Mouse (Mus musculus) liver (tissue): ENCODE results near the gene Ggnbp2.
"Not testable (repeated sequence)": the region's sequence is repeated elsewhere in the genome, so short reads cannot be mapped to it uniquely, and the experiment has no call there.

Source experiments
- DNase-seq: peaks from one replicate; pipeline ENCODE4 v3.0.0-alpha.2; 2020; ENCODE audit warnings: mixed read lengths

Ggnbp2 gene

DNA sequence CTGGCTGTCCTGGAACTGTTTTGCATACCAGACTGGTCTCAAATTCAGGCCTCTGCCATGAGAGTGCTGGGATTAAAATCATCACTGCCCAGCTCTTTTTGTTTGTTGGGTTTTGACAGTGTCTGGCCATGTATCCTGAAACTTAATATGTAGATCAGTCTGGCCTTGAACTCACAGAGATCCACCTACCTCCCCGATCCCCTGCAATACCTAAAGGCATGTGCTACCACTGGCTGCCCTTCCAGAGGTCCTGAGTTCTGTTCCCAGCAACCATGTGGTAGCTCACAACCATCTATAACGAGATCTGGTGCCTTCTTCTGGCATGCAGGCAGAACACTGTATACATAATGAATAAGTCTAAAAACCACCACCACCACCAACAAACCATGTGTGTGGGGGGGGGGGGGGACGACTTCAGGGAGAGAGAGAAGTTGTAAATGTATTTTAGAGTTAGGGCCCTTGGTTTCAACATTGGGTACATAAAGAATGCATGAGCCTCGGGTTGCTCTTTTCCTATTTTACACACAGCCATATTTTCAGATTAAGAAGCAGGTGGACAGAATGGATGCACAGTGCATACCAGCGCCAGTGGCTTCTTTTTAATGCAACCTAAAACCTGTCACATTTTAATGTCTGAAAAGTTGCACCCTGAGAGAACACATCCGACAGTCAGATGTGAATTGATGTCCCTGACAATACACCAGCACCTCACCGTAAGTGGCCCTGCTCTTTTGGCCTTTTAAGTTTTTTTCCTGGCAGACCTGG, 8.6 kb upstream of the Ggnbp2 start:
- no peak for DNase-seq

DNA sequence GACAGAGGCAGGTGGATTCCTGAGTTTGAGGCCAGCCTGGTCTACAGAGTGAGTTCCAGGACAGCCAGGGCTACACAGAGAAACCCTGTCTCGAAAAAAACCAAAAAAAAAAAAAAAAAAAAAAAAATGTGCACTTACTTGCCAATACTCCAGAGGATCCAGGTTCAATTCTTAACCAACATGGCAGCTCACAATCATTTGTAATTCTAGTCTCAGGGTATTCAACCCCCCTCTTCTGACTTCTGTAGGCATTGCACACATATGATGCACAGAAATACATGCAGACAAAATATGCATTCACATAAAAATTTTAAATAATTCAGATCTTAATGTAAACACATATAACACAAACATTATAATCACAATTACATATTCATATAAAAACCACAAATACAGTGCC, 5.4 kb upstream of the Ggnbp2 start:
- DNase-seq = not testable (repeated sequence)

DNA sequence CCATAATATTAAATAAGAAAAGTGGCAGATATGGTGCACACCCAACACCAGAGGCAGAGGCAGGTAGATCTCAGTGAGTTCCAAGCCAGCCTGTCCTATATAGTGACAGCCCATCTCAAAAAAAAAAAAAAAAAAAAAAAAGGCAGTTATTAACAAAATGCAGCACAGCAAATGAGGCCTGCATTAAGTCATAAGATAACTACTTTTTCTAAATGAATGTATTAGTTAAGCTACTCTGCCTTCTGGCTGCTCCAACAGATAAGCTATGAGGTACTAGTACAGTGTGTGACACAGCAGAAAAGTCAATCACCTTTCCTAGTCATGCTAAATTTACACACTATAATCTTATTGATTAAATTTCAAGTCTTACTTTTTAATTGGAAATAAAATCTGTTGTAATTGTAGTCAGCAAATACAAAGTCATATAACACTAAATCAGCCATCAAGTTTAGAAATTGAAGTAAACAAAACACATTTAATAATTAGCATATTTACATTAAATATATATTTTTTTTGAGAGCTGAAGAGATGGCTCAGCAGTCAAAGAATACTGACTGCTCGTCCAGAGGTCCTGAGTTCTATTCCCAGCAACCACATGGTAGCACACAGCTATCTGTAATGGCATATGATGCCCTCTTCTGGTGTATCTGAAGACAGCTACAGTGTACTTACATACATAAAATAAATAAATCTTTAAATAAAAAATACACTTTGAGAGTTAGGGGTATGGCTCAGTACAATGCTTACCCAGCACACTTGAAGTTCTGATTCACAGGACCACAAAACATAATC, 2.6 kb upstream of the Ggnbp2 start:
- peak; percentile 35 for DNase-seq

DNA sequence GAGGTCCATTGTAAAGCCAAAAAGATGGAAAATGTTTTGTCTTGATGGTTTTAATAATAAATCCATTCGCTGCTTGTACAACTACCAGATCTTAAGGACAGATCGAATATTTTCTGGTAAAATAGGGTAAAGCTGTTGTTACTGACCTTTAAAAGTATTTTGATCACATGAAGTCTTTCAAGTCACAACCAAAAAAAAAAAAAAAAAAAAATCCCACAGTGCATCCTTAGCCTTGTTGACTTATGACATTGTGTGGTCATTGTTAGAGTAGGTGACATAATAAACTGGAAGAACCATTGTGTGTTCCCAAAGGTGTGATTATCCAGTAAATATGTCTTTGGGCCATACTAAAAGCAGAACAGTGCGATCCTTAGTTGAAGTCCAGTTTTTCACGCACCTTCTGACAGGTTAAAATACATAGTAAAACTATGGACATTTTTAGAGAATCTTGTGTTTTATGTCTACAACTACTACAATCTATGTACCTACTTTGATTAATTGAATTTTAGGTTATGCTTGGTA, 992 bp upstream of the Ggnbp2 start:
- no peak for DNase-seq

DNA sequence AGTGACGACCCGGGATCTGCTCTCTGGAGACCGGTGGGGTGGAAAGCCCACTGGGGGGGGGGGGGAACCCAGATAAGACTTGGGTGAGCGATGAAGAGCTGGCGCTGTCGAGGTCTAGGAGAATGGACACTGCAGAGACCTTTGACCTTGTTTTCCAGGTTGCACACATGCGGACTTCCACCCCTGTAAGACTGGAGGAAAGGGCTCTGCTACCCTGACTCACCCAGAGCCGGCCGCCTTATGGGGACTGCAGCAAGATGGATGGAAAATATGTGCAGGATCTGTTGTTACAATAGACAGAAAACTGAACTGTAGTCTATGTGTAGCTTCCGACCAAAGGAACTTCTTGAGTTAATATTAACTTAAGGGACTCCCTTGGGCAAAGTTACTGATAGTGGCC, 429 bp upstream of the Ggnbp2 start:
- no peak for DNase-seq

DNA sequence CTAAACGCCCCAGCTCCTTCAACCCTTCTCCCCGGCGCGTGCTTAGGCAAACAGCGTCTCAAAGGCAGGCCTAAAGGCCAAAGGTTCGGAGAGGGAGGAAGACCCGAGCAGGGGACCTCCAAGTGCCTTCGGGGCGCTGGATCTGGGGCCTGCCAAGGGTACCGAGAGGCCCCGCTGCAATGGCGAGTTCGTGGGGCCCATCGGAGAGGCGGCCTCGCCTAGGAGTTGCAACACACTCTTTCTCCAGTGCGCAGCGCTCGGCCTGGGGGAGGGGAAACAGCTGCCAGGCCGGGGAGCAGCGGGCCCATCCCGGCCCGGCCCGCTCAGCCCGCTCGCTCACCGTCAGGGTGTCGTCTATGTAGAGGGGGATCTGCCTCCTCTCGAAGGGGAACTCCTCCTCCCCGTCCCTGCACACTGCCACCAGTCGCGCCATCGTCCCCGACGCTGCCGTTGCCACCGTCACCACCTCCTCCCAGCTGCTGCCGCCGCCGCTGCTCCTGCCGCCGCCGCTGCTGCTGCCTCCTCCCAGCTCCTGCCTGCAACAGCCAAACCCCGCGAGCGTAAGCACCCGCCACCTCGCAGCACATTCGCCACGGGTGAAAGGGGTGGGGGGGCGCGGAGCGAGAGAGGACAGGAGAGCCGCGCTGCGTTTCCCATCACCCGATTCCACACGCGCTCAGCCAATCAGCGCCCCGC, 932 bp downstream of the Ggnbp2 start:
- peak; percentile 94 for DNase-seq

DNA sequence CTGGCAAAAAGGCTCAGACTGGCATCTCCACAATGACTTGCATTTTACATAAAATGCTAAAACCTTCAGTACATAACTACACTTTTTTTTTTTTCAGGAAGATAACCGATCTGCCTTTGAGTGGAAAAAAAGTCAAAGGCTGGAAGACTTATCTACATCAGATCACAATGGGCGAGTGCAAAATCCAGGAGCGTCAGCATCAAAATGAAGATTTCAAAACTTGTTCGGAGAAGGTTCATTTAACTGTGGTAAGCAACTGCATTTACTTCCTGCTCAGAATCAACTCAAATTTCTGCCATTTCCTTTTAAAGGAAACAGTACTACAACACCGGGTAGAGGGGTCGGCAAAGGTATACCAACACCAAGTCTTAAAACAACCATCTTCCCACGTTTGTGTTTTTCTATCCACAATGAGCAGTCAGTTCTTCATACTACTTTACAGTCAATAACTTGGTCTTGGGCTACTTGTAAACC, 1.8 kb downstream of the Ggnbp2 start:
- no peak for DNase-seq

DNA sequence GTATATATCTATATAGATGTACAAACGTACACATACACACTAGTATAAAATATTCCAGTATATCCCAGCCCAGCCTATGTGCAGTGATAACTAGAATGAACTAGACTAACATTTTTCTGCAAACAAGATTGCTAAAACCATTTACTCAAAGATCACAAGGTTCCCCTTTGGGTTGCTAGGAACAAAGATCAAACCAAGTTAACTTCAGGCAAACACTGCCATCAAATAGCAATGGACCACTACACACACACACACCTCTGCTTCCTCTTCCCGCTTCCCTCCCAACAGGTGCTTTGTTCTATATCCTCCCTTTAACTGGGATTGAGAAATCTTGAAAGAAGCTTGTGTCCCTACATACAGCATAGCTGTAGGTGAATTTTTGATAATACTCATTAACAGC, 3.0 kb downstream of the Ggnbp2 start:
- DNase-seq = no peak

DNA sequence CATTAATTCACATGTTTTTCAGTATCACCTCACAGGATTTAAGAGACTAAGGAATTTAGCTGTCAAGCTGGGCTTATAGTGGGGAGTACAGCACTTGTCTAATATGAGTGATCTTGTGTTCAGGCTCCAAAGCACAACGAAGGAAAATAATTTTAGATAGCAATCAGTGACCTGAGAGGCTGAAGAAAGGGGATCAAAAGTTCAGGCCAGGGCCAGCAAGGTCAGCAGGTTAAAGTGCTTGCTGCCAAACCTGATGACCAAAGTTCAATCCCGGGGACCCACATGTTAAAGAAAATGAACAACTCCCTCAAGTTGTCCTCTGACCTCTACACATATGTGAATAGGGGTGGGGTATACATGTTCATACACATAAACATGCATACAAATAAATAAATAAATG, 5.3 kb downstream of the Ggnbp2 start:
- DNase-seq = no peak

DNA sequence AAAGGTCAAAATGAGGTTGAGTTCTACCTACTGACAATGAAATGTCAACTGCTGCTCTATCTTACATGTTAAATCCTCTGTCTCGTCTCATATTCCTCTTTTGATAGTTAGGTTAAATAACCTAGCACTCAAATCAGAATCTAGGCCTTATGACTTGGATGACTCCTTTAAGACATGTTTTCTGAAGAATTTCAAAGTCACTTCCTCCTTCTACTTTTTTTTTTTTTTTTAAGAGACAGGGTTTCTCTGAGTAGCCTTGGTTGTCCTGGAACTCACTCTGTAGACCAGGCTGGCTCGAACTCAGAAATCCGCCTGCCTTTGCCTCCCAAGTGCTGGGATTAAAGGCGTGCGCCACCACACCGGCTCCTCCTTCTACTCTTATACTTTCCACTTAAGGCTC, 15.3 kb downstream of the Ggnbp2 start:
- no peak for DNase-seq

DNA sequence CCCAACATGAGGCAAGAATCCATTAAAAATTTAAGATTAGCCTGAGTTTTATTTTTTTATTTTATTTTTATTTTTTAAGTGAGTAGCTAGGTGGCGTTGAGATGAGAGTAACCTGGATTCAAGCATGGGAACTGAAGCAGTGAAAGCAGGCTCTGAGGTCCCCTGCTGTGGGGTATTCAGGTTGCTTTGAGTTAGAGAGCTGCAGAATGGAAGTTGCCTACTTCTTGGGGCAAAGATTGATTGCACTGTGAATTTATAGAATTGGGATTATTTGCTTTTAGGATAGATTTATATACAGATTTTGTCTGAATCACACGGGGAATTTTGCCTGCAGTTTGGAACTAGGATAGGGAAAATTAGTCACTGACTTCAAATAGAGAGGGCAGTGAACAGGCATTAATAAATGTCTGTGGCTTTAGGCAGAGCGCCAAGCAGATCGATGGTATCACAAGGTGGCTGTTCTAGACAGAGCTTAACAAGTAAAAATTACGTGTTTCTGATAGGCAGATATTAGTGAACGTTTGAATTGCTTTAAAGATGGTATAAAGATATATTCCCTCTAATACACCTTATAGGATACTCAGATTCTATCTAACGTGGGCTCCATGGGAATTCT, 23.0 kb downstream of the Ggnbp2 start:
- no peak for DNase-seq

DNA sequence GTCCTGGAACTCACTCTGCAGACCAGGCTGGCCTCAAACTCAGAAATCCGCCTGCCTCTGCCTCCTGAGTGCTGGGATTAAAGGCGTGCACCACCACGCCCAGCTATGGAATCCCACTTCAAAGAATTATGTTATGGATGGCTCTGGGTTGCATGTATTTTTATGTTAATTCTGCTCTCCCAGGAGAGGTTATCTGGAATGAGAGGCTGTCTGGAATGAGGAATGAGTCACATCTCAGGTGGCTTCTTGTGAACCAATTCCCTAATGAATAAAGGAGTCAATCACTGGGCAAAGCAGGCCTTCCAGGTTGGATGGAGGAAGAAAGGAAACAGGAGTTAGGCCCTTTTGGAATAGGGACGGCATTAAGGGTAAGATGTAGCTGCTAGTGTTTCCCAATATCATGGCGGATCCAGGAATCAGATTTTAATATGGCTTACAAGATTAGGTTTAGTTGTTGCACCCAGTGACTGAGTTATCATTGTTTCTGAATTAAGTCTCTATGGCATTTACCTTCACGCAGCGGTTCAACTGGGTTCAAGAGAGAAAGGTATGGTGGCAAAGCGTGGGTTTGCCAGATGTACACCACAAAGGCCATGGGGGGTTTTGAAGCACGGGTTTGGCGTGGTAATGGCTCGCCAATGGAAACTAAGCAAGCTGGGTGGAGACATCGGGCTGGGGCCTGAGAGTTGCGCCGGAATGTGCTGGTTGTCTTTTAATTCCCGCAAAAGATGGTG, 23.7 kb downstream of the Ggnbp2 start:
- no peak for DNase-seq

DNA sequence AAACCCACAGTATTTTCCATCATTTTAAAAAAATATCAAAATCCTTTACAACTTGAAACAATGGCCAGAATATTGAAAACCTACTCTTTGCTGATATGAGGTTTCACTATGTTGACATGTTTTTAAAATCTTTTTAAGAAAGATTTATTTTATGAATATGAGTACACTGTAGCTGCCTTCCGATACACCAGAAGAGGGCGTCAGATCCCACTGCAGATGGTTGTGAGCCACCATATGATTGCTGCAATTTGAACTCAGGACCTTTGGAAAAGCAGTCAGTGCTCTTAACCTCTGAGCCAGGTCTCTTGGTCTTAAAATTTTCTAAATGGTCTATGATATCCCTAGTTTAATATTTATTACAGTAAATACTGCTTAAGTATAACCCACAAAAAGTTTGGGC, 31.3 kb downstream of the Ggnbp2 start:
- no peak for DNase-seq

DNA sequence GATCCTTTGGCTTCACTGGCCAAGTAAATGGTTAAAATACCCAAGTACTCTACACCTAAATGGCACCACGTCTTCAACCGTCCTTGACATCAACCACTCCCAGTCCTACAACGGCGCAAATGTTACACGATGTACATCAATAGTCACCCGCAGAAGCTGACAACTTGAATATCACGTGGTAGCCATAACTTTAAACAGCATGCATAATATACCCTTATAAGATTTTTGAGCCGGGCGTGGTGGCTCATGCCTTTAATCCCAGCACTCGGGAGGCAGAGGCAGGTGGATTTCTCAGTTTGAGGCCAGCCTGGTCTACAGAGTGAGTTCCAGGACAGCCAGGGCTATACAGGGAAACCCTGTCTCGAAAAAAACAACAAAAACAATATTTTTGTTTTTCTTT, 41.1 kb downstream of the Ggnbp2 start:
- not testable (repeated sequence) for DNase-seq

DNA sequence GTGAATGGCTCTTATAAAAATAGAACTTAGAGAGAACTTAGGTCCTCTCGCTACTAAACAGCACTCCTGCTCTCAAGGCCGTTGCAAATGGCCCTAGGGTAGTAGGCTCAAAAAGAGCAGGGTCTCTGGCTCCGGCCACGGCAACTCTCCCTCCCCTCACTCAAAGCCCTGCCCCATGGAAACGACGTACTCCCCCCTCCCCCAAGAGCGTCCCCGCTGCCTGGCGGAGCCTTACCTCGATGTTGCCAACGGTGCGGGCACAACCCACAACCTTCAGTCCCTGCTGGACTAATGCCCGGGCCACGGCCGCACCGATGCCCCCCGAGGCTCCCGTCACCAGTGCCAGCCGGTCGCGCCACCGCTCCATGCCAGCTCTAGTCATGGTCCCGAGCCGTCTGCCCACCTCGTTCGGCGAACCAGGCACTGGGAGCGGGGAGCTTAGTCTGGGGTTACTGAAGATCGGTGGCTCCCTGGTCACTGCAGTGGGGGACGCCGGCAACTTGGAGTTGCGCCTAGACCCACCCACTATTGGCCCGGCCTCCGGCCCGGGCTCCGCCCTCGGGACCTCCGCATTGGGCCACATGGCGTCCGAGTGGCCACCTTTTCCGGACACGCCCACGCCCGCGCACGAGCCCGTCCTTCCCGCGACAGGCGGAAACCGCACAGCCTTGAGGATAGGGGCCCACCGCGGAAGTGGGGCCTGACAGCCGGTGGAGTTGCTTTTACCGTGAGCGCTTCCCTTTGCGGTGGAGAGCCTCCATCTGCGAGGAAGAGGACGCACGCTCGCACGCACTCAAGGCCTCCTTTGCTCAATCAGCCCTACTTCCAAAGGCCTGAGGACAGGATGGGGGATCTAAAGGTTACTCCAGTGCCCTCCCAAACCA, 41.9 kb downstream of the Ggnbp2 start, which contains the start of gene Dhrs11:
TSS of gene Dhrs11 (minus strand) at position 479 of the 884 bp plus-strand sequence.
- DNase-seq = peak; percentile 98

DNA sequence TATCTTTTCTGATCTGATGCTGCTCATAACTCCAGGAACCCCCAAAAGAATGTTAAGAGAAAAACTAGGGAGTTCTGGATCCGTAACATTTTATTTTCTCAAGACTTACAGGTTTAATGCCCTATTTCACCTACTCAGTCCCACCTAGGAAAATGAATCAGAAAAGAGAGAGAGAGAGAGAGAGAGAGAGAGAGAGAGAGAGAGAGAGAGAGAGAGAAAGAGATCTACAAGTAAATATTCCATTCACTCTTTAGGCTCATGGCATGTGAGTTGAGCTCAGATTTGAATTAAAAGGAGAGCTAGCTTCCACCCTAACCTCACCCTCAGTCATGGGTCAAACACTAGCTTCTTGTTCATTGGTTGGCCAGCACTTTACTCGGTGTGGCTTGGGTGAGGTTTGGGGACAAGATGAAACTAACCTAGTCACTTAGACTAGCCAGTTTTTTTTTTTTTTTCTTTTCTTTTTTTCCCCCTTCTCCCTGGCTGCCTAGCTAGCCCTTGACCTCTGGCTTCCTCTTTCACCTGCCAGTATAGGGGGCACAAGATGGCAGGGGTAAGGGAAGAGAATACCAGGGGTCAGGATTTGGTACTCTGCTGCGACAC, 42.6 kb downstream of the Ggnbp2 start:
- DNase-seq = peak; percentile 65

DNA sequence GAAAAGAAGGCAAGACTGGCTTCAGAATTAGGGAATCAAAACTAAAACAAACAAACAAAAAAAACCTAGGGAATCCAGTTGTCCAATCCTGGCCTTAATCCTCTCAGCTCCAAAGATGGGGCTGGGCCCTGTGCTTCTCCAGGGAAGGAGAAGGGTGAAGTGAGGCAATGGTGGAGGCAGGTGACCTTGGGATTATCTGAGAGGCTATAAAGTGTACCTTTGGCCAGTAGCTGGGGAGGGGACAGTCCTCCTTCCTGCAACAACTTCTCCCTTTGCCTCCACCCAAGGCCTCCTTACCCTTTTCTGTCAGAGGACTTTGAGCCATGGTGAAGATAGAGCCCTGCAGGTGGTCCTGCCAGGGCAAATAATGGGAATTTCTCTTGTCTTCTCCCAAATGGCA, 43.1 kb downstream of the Ggnbp2 start:
- peak; percentile 30 for DNase-seq

DNA sequence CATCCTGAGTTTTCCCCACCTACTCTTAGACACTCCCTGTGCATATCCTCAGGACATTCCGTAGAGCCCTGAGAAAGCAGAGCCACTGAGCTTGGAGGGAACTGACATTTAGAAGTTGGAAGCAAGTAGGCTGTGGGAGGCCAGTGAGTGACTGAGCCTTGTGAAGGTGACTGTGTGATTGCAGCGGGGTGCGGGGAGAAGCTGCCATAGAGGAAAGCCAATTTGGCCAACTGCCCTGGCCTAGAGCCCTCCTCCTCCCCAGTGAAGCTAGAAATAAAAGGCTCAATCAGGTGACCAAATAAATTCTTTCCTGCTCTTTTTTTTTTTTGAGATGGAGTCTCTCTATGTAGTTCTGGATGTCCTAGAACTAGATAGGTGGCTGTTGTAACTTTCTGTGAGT, 44.4 kb downstream of the Ggnbp2 start:
- DNase-seq = peak; percentile 45

DNA sequence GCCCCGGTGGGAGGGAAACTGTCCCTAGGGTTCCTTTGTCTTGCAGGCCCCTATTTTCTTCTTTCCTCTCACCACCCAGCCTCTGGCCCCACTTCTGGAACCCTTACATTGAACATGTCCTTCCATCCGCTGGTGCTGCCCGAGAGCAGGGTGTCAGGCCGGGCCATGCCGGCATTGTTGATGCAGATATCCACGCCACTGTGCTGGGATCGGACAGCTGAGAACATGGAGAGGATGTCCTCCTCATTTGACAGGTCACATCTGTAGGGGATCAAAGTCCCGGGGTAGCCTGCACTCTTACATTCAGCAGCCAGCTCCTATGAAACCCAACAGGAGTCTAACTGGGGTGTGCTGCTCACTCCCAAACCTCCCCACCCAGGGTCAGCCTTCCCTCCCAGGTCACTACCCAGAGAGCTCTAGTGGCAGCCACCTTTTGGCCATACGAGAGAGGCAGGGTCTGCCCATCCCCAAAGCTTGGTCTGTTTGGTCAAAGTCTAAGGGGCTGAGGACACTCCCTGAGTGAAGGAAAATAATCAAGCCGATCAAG, 45.3 kb downstream of the Ggnbp2 start:
- DNase-seq = peak; percentile 49

DNA sequence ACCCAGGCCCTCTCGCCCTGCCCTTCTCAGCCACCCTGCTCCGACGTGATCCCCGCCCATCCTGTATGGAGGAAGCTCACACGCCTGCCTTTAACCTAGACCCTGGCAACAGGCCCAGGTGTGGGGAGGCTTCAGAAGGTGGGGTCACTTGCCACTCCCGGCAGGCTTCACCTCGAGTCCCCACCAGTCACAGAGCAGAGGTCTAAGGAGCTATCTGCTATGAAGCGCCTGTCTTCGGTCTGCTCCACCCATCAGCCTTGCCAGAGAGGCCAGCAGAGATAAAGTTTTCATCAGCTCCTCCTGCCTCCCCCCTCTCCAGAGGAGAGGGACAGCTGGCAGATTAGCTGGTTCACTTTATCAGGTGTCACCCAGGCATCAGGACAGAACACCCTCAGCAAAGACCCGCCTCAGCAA, 47.1 kb downstream of the Ggnbp2 start:
- peak; percentile 94 for DNase-seq
